Mouse (Mus musculus) heart, embryonic 16.5 days (tissue): Measurements from ENCODE around the gene Cd164l2. TPM values are rescaled to one million over a fixed set of nuclear protein-coding genes. Genes with fewer than 3 reads are reported as not detected.

ENCODE experiments used
- ATAC-seq: fragments of 200-750 bp; cut with Nextera tagmentation; replicated peaks from 2 replicates; pipeline ENCODE4 v1.8.0; 2017; ENCODE audit warnings: moderate number of reproducible peaks; ENCODE audit not compliant: insufficient read depth, low FRiP score; ENCODE audit errors: extremely low read depth
- H3K27ac ChIP-seq: fragments of 300-500 bp; sonication (generic); 2 replicates; pipeline ENCODE4 v1.5.1; 2014; ENCODE audit warnings: mild to moderate bottlenecking, low read length, control low read depth, moderate library complexity
- H3K27me3 ChIP-seq: fragments of 300-500 bp; sonication (generic); 2 replicates; pipeline ENCODE4 v1.6.1; 2014; ENCODE audit warnings: low read length, mixed read lengths; ENCODE audit not compliant: control insufficient read depth, insufficient read depth
- H3K36me3 ChIP-seq: fragments of 300-500 bp; sonication (generic); 2 replicates; pipeline ENCODE4 v1.6.1; 2014; ENCODE audit not compliant: control insufficient read depth, insufficient read depth
- H3K4me1 ChIP-seq: fragments of 300-500 bp; sonication (generic); 2 replicates; pipeline ENCODE4 v1.6.1; 2014; ENCODE audit warnings: low read length, mixed read lengths; ENCODE audit not compliant: control insufficient read depth, insufficient read depth
- H3K4me2 ChIP-seq: fragments of 300-500 bp; sonication (generic); 2 replicates; pipeline ENCODE4 v1.6.1; 2014; ENCODE audit warnings: low read depth, mild to moderate bottlenecking, control low read depth, low read length
- H3K4me3 ChIP-seq: fragments of 300-500 bp; sonication (generic); 2 replicates; pipeline ENCODE4 v1.5.1; 2014; ENCODE audit warnings: mild to moderate bottlenecking, control low read depth, low read length
- H3K9ac ChIP-seq: fragments of 300-500 bp; sonication (generic); 2 replicates; pipeline ENCODE4 v1.6.1; 2014; ENCODE audit warnings: low read length, control low read depth
- H3K9me3 ChIP-seq: fragments of 300-500 bp; sonication (generic); replicated peaks from 2 replicates; pipeline ENCODE4 v1.6.1; 2016; ENCODE audit warnings: low read length; ENCODE audit not compliant: control insufficient read depth
- WGBS: fragments of 180-500 bp; shearing (Covaris S2); extraction: QIAGEN DNeasy Blood & Tissue Kit; methylation state at CpG from one replicate; pipeline ENCODE4 v1.1.7; 2014; 5-methylcytosine and 5-hydroxymethylcytosine counted together
- polyA plus RNA-seq: library from polyadenylated mRNA; unstranded; fragments of >200 nt; fragmentation: Nextera tagmentation; extraction: Ambion mirVana; gene quantifications from 2 replicates; pipeline ENCODE4 v1.2.1, GENCODE M21; 2015

Gene Cd164l2
- polyA plus RNA-seq, 1 experiment from 2014 or later, result not detected

DNA sequence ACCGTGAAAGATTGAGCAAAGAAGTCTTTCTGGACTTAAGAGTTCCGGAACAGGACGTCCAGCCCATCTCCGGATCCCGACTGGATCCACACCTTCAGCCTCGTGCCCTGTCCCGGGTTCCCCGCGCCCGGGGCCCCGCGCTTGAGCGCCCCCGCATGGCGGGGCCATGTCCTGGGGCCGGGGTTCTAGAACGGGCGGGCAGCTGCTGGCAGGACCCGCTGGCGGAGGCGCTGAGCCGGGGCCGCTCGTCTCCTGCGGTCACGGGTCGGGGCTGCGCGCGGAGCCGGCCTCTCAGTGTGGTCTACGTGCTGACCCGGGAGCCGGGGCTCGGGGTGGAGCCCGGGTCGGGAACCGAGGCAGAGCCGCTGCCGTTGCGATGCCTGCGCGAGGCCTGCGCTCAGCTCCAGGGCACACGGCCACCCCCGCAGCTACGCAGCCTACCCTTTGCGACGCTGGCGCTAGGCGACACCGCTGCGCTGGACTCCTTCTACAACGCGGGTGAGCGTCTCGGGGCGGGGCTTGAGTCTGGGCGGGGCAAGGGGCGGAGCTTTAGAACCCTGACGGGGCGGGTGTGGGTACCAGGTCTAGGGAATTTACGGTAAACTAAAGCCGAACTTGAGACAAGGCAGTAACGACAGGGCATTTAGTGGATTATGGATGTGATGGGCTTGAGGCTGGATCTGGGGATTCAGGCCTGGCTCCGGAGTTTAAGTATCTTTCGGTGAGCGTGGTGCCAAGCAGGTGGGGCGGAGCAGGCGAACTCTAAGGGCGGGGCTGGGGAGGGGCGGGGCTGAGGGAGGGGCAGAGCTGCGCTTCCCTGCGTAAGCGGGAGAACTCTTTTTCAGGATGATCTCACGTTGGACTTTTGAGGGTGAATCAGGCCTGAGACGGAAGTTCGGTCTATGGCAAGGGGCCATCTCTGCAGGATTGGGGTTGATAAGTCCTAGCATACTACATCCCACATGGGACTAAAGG lies 29.3 kb downstream of the Cd164l2 start:
- Histone ChIP-seq H3K27ac (peak overlapping the region; percentile 82), H3K4me1 (peaks cover 13% of the 10 kb centered on the region), H3K36me3 (no peaks in the 10 kb centered on the region), H3K4me3 (peak overlapping the region; percentile 54), H3K9ac (peak overlapping the region; percentile 68), H3K27me3 (peaks cover 13% of the 10 kb centered on the region; the same call in 1 of the 2 replicates), H3K9me3 (no peaks in the 10 kb centered on the region), H3K4me2 (peak overlapping the region; percentile 74)
- under 1% methylated on average over 78 of the region's 78 CpGs for WGBS
- ATAC-seq, result peak; percentile 85

DNA sequence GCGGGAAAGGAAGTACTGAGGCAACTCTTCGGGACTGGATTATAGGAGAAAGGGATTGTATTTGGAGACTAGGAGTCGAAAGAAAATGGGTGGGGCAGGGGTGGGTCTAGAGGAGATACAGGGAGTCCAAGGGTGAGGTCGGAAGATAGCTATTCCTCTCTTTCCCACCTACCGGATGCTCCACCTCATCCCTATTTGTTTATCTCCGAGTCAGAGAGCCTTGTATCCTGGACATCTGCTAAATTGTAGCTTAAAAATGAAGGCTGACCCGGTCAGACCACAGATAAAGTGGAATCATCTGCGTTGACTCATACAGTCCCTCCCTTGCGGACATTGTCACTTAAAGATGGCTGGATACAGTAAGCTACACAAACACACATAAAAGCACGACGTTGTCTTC lies 30.0 kb downstream of the Cd164l2 start:
- Histone ChIP-seq H3K36me3 (no peaks in the 10 kb centered on the region), H3K4me2 (peak overlapping the region; percentile 74), H3K27ac (peak overlapping the region; percentile 17), H3K9me3 (no peaks in the 10 kb centered on the region), H3K4me1 (peaks cover 13% of the 10 kb centered on the region), H3K9ac (no peak overlapping the region), H3K27me3 (peaks cover 19% of the 10 kb centered on the region), H3K4me3 (peak overlapping the region; percentile 54)
- ATAC-seq, result no peak
- whole genome bisulfite sequencing, result 21% methylated on average over 11 of the region's 11 CpGs

DNA sequence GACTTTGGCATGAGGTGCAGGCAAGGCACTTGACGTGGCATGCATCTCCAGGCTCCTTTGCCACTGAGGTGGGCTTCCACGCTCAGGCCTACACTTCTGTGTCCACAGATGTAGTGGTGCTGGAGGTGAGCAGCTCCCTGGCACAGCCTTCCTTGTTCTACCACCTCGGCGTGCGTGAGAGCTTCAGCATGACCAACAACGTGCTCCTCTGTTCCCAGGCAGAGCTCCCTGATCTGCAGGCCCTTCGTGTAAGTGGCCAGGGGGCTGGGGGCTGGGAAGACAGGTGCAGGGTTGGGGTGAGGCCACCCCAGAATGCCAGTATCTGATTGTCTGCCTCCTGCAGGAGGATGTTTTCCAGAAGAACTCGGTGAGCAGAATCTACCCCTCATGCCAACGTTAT lies 30.8 kb downstream of the Cd164l2 start:
- H3K4me1 ChIP-seq, result peaks cover 13% of the 10 kb centered on the region
- no peak for ATAC-seq
- no peaks in the 10 kb centered on the region for H3K36me3 ChIP-seq
- H3K4me3 ChIP-seq, result no peak overlapping the region
- H3K27ac ChIP-seq, result no peak overlapping the region
- H3K9ac ChIP-seq, result no peak overlapping the region
- H3K4me2 ChIP-seq, result no peak overlapping the region
- 68% methylated on average over 9 of the region's 9 CpGs for WGBS
- H3K27me3 ChIP-seq, result peaks cover 20% of the 10 kb centered on the region
- H3K9me3 ChIP-seq, result no peaks in the 10 kb centered on the region

DNA sequence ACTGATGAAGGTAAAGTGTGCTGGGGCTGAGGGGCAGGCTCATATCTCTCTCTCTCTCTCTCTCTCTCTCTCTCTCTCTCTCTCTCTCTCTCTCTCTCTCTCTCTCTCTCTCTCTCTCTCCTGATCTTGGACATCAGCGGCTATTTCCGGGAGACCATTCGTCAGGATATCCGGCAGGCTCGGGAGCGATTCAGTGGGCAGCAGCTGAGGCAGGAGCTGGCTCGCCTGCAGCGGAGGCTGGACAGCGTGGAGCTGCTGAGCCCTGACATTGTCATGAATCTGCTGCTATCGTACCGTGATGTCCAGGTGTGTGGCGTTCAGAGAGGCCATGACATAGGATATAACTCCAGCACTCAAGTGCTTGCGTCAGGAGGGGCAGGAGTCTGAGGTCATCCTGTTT lies 31.6 kb downstream of the Cd164l2 start:
- H3K27ac ChIP-seq, result no peak overlapping the region
- peaks cover 27% of the 10 kb centered on the region for H3K27me3 ChIP-seq
- 37% methylated on average over 13 of the region's 13 CpGs for WGBS

GRCm38 (mm10) chr4:133244289-133244688 lies 32.4 kb downstream of the Cd164l2 start:
- Histone ChIP-seq H3K36me3 (no peaks in the 10 kb centered on the region), H3K27me3 (peaks cover 30% of the 10 kb centered on the region), H3K9ac (no peak overlapping the region), H3K4me3 (no peak overlapping the region), H3K9me3 (no peaks in the 10 kb centered on the region), H3K4me1 (peaks cover 13% of the 10 kb centered on the region), H3K4me2 (no peak overlapping the region), H3K27ac (no peak overlapping the region)
- no peak for ATAC-seq
- WGBS, result 68% methylated on average over 1 of the region's 1 CpGs

More for the DNA sequence above, 31.6 kb downstream of the Cd164l2 start:
- no peak overlapping the region for H3K9ac ChIP-seq
- no peaks in the 10 kb centered on the region for H3K9me3 ChIP-seq
- ATAC-seq, result no peak
- no peak overlapping the region for H3K4me3 ChIP-seq
- H3K4me1 ChIP-seq, result peaks cover 13% of the 10 kb centered on the region
- H3K4me2 ChIP-seq, result no peak overlapping the region
- H3K36me3 ChIP-seq, result no peaks in the 10 kb centered on the region

DNA sequence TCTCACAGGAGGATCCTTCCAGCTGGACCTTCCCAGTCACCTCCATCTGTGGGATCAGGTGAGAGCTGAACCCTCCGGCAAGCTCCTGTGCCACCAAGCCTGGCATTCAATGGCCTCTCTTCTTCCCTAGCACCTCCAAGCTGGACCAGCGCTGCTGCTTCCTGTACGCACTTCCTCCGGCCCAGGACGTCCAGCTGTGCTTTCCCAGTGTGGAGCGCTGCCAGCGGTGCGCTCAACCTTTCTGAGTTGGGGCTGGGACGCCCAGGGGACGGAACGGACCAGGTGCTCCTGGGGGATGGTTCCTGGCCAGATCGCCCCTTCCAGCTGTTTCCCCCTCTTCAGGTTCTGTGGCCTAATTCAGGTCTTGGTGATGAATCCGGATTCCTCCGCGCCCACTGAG lies 35.1 kb downstream of the Cd164l2 start:
- Histone ChIP-seq H3K27ac (no peak overlapping the region), H3K4me1 (peaks cover 14% of the 10 kb centered on the region), H3K9me3 (no peaks in the 10 kb centered on the region), H3K4me3 (no peak overlapping the region), H3K36me3 (no peaks in the 10 kb centered on the region), H3K4me2 (0 out of 2 replicates have a peak overlapping the region, but pooled peaks have one; percentile 5), H3K9ac (no peak overlapping the region), H3K27me3 (peaks cover 54% of the 10 kb centered on the region)
- WGBS, result 31% methylated on average over 15 of the region's 15 CpGs
- no peak for ATAC-seq

DNA sequence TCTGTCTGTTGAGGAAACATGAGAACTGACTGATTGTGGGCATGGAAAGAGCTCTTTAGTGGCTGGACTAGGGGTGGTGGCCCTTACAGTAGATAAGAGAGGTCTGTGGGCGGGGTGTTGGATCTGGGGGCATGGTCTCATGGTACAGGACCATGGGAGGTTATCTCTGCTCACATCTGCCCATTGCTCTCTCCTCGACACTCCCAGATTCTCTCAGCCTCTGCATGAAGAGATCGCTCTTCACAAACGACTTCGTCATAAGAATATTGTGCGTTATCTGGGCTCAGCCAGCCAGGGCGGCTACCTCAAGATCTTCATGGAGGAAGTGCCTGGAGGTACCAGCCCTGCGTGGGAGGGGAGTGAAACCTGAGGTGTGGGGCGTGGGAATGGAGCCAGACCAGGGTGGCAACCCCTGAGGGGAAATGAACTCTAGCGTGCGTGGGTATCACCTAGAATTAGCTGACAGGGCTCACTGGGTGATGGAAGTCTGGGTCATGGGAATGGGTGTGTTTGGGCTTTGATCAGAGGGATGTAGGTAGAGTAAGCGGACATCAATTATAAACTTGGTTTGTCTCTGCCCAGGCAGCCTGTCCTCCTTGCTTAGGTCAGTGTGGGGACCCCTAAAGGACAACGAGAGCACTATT lies 36.0 kb downstream of the Cd164l2 start:
- H3K36me3 ChIP-seq, result no peaks in the 10 kb centered on the region
- no peak overlapping the region for H3K9ac ChIP-seq
- H3K9me3 ChIP-seq, result no peaks in the 10 kb centered on the region
- H3K27me3 ChIP-seq, result peaks cover 50% of the 10 kb centered on the region
- no peak overlapping the region for H3K4me3 ChIP-seq
- ATAC-seq, result no peak
- WGBS, result 53% methylated on average over 13 of the region's 13 CpGs
- no peak overlapping the region for H3K4me2 ChIP-seq
- peaks cover 12% of the 10 kb centered on the region for H3K4me1 ChIP-seq
- H3K27ac ChIP-seq, result no peak overlapping the region

GRCm38 (mm10) chr4:133250609-133251008 lies 38.7 kb downstream of the Cd164l2 start:
- ATAC-seq, result no peak
- H3K4me3 ChIP-seq, result peak overlapping the region; percentile 49
- peaks cover 9% of the 10 kb centered on the region for H3K4me1 ChIP-seq
- peak overlapping the region; percentile 73 for H3K4me2 ChIP-seq
- H3K27ac ChIP-seq, result no peak overlapping the region
- H3K9ac ChIP-seq, result peak overlapping the region; percentile 42; the same call in 1 of the 2 replicates
- no peaks in the 10 kb centered on the region for H3K36me3 ChIP-seq
- no peaks in the 10 kb centered on the region for H3K9me3 ChIP-seq
- peaks cover 49% of the 10 kb centered on the region for H3K27me3 ChIP-seq
- WGBS, result 5% methylated on average over 22 of the region's 22 CpGs

DNA sequence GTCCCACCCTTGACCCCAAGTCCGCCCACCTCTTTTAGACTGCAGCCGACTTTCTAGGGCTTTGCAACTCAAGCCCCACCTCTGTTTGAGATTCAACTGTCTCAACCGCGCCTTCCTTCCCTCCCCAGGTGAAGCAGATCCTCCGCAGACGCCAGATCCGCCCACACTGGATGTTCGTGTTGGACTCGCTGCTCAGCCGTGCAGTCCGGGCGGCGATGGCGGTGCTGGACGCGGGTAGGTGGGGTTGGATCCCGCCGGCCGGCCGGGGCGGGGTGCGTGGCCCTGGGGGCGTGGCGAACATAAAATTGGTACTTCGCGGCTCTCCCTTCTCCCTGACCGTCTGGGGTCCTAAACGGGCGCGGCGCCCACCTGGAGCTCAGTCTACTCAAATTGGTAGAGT lies 39.3 kb downstream of the Cd164l2 start:
- WGBS, result 4% methylated on average over 30 of the region's 31 CpGs

More for the DNA sequence above, 39.3 kb downstream of the Cd164l2 start:
- Histone ChIP-seq H3K9ac (peak overlapping the region; percentile 61), H3K9me3 (no peaks in the 10 kb centered on the region), H3K27me3 (peaks cover 49% of the 10 kb centered on the region), H3K36me3 (no peaks in the 10 kb centered on the region), H3K4me3 (peak overlapping the region; percentile 49), H3K4me1 (peaks cover 9% of the 10 kb centered on the region), H3K27ac (no peak overlapping the region), H3K4me2 (peak overlapping the region; percentile 73)
- no peak for ATAC-seq
